Mouse (Mus musculus) ES-E14 (cell line): ENCODE measurements around the gene Il1r1. TPM values are rescaled to one million over a fixed set of nuclear protein-coding genes. Genes with fewer than 3 reads are reported as not detected.

Experiments used
- DNase-seq: peaks from one replicate; pipeline ENCODE4 v3.0.0-alpha.2; 2013; ENCODE audit warnings: low read depth, low spot score
- H3K27ac ChIP-seq: 2 replicates; pipeline ENCODE4 v1.5.1; 2012; ENCODE audit warnings: low read depth, mild to moderate bottlenecking, low read length, moderate library complexity, mixed read lengths; ENCODE audit not compliant: poor library complexity, insufficient read depth, severe bottlenecking
- H3K36me3 ChIP-seq: 2 replicates; pipeline ENCODE4 v1.6.1; 2012; ENCODE audit warnings: mild to moderate bottlenecking, low read length, moderate library complexity, mixed read lengths; ENCODE audit not compliant: control insufficient read depth, poor library complexity, insufficient read depth, severe bottlenecking
- H3K4me1 ChIP-seq, 2 experiments: fragments of 150-350 bp in 1 of 2; sonication (generic) in 1 of 2; 2 replicates each; pipeline ENCODE4 v1.6.1; 2012; ENCODE audit warnings: low read length in 2 of 2, mild to moderate bottlenecking in 1 of 2, mixed read lengths in 1 of 2; ENCODE audit not compliant: control insufficient read depth in 2 of 2, insufficient read depth in 2 of 2, poor library complexity in 1 of 2
- H3K4me3 ChIP-seq, 2 experiments: fragments of 150-350 bp in 1 of 2; sonication (generic) in 1 of 2; 2 replicates each; pipeline ENCODE4 v1.5.1; 2012; ENCODE audit warnings: low read length in 2 of 2, low read depth in 1 of 2, mild to moderate bottlenecking in 1 of 2, mixed read lengths in 1 of 2; ENCODE audit not compliant: insufficient read depth in 1 of 2, poor library complexity in 1 of 2, severe bottlenecking in 1 of 2
- H3K9ac ChIP-seq: 2 replicates; pipeline ENCODE4 v1.6.1; 2012; ENCODE audit warnings: low read depth, mild to moderate bottlenecking, low read length, mixed read lengths; ENCODE audit not compliant: poor library complexity, insufficient read depth, severe bottlenecking
- H3K9me3 ChIP-seq: fragments of 150-350 bp; sonication (generic); 2 replicates; pipeline ENCODE4 v1.6.1; 2012; ENCODE audit warnings: low read depth, mild to moderate bottlenecking, low read length; ENCODE audit not compliant: control insufficient read depth, insufficient read depth
- CHD2 ChIP-seq: IDR thresholded peaks from 2 replicates; pipeline ENCODE4 v1.6.1; 2014; ENCODE audit warnings: mild to moderate bottlenecking, low read depth, low read length, inconsistent platforms
- HCFC1 ChIP-seq: IDR thresholded peaks from 2 replicates; pipeline ENCODE4 v1.6.1; 2012; ENCODE audit warnings: low read length, inconsistent platforms, borderline replicate concordance; ENCODE audit not compliant: insufficient read depth
- MAFK ChIP-seq: IDR thresholded peaks from 2 replicates; pipeline ENCODE4 v1.6.1; 2014; ENCODE audit warnings: mild to moderate bottlenecking, low read depth, low read length, inconsistent platforms; ENCODE audit not compliant: insufficient read depth
- ZC3H11A ChIP-seq: IDR thresholded peaks from 2 replicates; pipeline ENCODE4 v1.6.1; 2012; ENCODE audit warnings: low read depth, mild to moderate bottlenecking, inconsistent platforms, low read length, borderline replicate concordance
- ZNF384 ChIP-seq: IDR thresholded peaks from 2 replicates; pipeline ENCODE4 v1.6.1; 2012; ENCODE audit warnings: low read depth, low read length, inconsistent platforms
- in situ Hi-C, 2 experiments: fragments of 600-800 bp; cut with MboI; formaldehyde crosslinking; loops; one replicate each; pipeline ENCODE4 v1.15.1; 2025; ENCODE audit warnings: low sequenced_read_pairs in 2 of 2, inconsistent platforms in 1 of 2; ENCODE audit not compliant: unreplicated experiment in 2 of 2
- total RNA-seq: library from RNA; depleted of rRNA; stranded (reverse); fragments of 300-350 nt; gene quantifications from 2 replicates; pipeline ENCODE4 v1.2.3, GENCODE M21; 2012; rRNA removed

Il1r1 gene
- 0.21 and 0.36 TPM in 2 replicates for total RNA-seq

DNA sequence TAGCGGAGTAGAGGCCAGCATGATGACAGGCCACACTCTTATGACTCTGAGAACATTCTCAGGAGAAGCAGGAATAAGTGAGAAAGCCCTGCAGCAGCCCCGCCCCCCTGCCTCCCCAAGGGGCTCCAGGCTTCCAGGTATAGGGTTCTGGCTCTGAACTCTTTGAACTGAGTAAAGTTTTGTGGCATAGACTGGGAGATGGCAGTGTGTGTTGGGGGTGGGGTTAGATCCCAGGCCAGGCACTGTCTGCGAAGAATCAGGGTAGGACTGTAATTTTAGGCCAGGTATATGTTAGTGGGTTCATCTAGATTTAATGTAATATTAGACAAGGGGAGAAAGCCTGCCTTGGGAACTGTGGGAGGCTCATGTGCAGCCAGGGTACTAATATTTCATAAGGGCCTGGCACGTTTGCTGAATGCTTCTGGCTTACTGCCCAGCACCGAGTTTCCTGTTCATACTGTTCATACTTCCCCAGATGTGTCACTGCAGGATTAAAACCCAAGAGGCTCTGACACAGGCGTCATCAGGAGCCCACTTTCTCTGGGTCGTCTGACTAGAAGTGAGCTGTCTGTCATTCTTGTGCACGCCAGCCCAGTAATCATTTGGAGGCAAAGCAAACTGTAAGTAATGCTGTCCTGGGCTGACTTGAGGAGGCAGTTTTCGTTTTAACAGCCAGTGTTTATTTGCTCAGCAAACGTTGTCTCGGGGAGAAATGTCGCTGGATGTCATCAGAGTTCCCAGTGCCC lies at the start of gene Il1r1:
Gene Il1r1 (plus strand): TSS at position 542 of the 746 bp plus-strand sequence.
- no peaks in the 10 kb centered on the region for H3K9me3 ChIP-seq
- no peak for DNase-seq
- no peak within 1 kb of the TSS for H3K27ac ChIP-seq
- TF ChIP-seq HCFC1 (no peak), ZC3H11A (no peak), CHD2 (no peak), ZNF384 (no peak), MAFK (no peak)
- H3K36me3 ChIP-seq = no peaks in the 10 kb centered on the region
- in situ Hi-C loops = no loop called here
- no peak within 1 kb of the TSS for H3K9ac ChIP-seq
- H3K4me3 ChIP-seq = no peak within 1 kb of the TSS
- H3K4me1 ChIP-seq = no peaks in the 10 kb centered on the region

DNA sequence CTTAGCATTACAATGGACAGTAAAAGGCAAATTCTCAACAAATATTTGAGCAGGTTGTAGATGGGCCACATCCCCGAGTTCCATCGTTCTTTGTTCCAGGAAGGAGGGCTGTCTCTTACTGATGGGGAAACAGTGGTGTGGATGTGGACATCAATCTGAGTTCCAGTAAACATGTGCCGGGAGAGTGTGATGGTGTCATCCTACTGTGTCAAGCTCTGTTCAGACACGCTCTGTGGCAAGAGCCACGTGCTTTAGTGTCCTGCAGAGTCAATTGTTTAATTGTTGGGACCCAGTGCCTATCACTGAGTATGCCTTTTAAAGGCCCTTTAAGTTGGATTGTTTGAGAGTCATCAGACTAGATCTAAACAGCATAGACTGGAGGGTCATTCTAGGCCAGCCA lies 49.8 kb upstream of the Il1r1 start:
- in situ Hi-C loops = no loop called here
- TF ChIP-seq MAFK (no peak), HCFC1 (no peak), ZNF384 (no peak), ZC3H11A (no peak), CHD2 (no peak)
- Histone ChIP-seq H3K9me3 (no peaks in the 10 kb centered on the region), H3K27ac (no peak overlapping the region), H3K9ac (no peak overlapping the region), H3K36me3 (no peaks in the 10 kb centered on the region), H3K4me1 (no peaks in the 10 kb centered on the region), H3K4me3 (no peak overlapping the region)
- no peak for DNase-seq

DNA sequence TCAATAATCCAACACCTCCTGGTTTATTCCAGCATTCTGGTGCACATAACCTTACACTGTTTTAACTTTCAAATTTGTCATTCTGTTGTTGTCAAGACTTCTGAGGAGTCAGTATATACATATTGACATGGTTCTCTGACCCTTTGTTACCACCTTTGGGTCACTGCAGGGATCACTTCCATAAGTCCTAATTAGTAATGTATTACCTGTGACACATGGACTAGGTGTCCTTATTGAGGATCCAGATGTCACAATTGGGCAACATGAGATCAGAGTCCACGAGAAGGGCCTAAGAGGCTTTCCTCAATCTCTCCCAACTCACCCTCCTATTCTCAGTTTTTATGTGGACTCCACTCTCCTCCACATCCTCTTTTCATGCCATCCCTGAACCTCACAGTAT lies 49.1 kb upstream of the Il1r1 start:
- H3K4me3 ChIP-seq = no peak overlapping the region
- no peaks in the 10 kb centered on the region for H3K9me3 ChIP-seq
- DNase-seq = no peak
- H3K36me3 ChIP-seq = no peaks in the 10 kb centered on the region
- H3K27ac ChIP-seq = no peak overlapping the region
- no peaks in the 10 kb centered on the region for H3K4me1 ChIP-seq
- TF ChIP-seq ZC3H11A (no peak), MAFK (no peak), HCFC1 (no peak), ZNF384 (no peak), CHD2 (no peak)
- no peak overlapping the region for H3K9ac ChIP-seq
- in situ Hi-C loops = no loop called here

DNA sequence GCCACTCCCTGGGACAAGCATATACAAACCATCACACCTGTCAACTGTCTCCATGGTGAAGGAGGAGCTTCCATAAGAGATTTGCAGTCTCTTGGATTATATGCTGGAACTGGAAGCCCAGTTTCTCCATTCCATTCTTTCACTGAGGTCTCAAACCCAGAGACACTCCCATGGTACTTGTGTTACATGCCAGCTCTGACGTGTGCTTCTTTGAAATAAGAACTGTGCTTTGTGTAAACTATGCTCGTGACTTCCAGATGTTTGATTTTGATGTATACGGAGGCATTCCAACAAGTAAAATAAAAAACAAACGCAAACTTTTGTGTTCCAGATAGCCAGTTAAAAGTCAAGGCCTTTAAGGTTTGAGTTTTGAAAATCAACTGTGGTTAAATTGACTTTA lies 45.8 kb upstream of the Il1r1 start:
- H3K4me1 ChIP-seq = no peaks in the 10 kb centered on the region
- no peak overlapping the region for H3K9ac ChIP-seq
- H3K4me3 ChIP-seq = no peak overlapping the region
- no peaks in the 10 kb centered on the region for H3K9me3 ChIP-seq
- H3K36me3 ChIP-seq = no peaks in the 10 kb centered on the region
- no peak overlapping the region for H3K27ac ChIP-seq
- DNase-seq = no peak
- in situ Hi-C loops = no loop called here
- TF ChIP-seq HCFC1 (no peak), ZNF384 (no peak), MAFK (no peak), CHD2 (no peak), ZC3H11A (no peak)

DNA sequence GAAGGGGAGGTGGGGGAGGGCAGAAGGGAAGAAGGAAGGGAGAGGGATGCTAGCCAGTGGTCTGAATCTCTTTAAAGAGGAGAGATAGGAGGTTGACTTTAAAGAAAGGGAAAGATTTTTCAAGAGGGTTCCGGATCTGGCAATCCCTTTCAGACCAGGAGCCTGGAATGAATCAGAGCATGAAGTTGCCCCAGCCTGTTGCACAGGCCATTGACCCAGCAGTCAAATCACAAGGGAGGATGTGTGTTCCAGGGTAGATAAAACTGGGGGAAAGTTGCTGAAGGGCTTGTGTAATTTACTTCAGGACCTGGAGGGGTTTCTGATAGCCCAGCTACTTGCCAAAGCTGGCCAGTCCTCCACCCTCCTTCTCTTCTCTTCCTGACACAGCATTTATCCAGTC lies 45.4 kb upstream of the Il1r1 start:
- no peak for TF ChIP-seq ZNF384
- TF ChIP-seq HCFC1 = no peak
- no peak for TF ChIP-seq CHD2
- no peak for TF ChIP-seq MAFK
- no peak for TF ChIP-seq ZC3H11A
- Histone ChIP-seq H3K36me3 (no peaks in the 10 kb centered on the region), H3K27ac (no peak overlapping the region), H3K4me1 (no peaks in the 10 kb centered on the region), H3K9me3 (no peaks in the 10 kb centered on the region), H3K9ac (no peak overlapping the region), H3K4me3 (no peak overlapping the region)
- in situ Hi-C loops = no loop called here
- DNase-seq = no peak
